Mouse (Mus musculus) lung, postnatal 0 days (tissue): ENCODE data around the gene Jph2. TPM values are rescaled to one million over a fixed set of nuclear protein-coding genes. Genes with fewer than 3 reads are reported as not detected.
A peak's percentile ranks its signal among the peaks of the same experiment; 100 is the strongest.

ENCODE experiments used
- ATAC-seq: fragments of 200-750 bp; cut with Nextera tagmentation; 2 replicates; pipeline ENCODE4 v1.8.0; 2017; ENCODE audit warnings: moderate library complexity
- DNase-seq: peaks from one replicate; pipeline ENCODE4 v3.0.0-alpha.2; 2016; ENCODE audit warnings: low spot score
- H3K27ac ChIP-seq: fragments of 300-500 bp; sonication (generic); 2 replicates; pipeline ENCODE4 v1.5.1; 2014; ENCODE audit warnings: antibody characterized with exemption, mild to moderate bottlenecking, low read length, mixed read lengths
- H3K27me3 ChIP-seq: fragments of 300-500 bp; sonication (generic); replicated peaks from 2 replicates; pipeline ENCODE4 v1.6.1; 2014; ENCODE audit warnings: low read length, mixed read lengths; ENCODE audit not compliant: insufficient read depth
- H3K36me3 ChIP-seq: fragments of 300-500 bp; sonication (generic); 2 replicates; pipeline ENCODE4 v1.6.1; 2014; ENCODE audit warnings: low read length, mixed read lengths; ENCODE audit not compliant: insufficient read depth
- H3K4me1 ChIP-seq: fragments of 300-500 bp; sonication (generic); 2 replicates; pipeline ENCODE4 v1.6.1; 2014; ENCODE audit warnings: antibody characterized with exemption, low read depth, low read length, mixed read lengths; ENCODE audit not compliant: insufficient read depth
- H3K4me2 ChIP-seq: fragments of 300-500 bp; sonication (generic); replicated peaks from 2 replicates; pipeline ENCODE4 v1.6.1; 2014; ENCODE audit warnings: low read depth, mild to moderate bottlenecking, low read length, moderate library complexity, mixed read lengths
- H3K4me3 ChIP-seq: fragments of 300-500 bp; sonication (generic); 2 replicates; pipeline ENCODE4 v1.5.1; 2014; ENCODE audit warnings: low read depth, low read length
- H3K9ac ChIP-seq: fragments of 300-500 bp; sonication (generic); replicated peaks from 2 replicates; pipeline ENCODE4 v1.6.1; 2014; ENCODE audit warnings: low read depth, mild to moderate bottlenecking
- H3K9me3 ChIP-seq: fragments of 300-500 bp; sonication (generic); 2 replicates; pipeline ENCODE4 v1.6.1; 2016; ENCODE audit warnings: low read length, mixed read lengths
- CTCF ChIP-seq: IDR thresholded peaks from 2 replicates; pipeline ENCODE4 v1.5.1; 2016; ENCODE audit warnings: antibody characterized with exemption, mild to moderate bottlenecking
- EP300 ChIP-seq: IDR thresholded peaks from 2 replicates; pipeline ENCODE4 v1.6.1; 2016; ENCODE audit warnings: antibody characterized with exemption, mild to moderate bottlenecking, control low read depth
- WGBS: fragments of 180-500 bp; shearing (Covaris S2); extraction: QIAGEN DNeasy Blood & Tissue Kit; methylation state at CpG from one replicate; pipeline ENCODE4 v1.1.7; 2014; 5-methylcytosine and 5-hydroxymethylcytosine counted together
- polyA plus RNA-seq: library from polyadenylated mRNA; unstranded; fragments of >200 nt; fragmentation: Nextera tagmentation; extraction: Ambion mirVana; gene quantifications from 2 replicates; pipeline ENCODE4 v1.2.1, GENCODE M21; 2015

The Jph2 gene
- polyA plus RNA-seq, 1 experiment from 2014 or later = 4.0 TPM

- WGBS = 2% methylated on average over 17 of the region's 18 CpGs
- H3K4me1 ChIP-seq = no peaks in the 10 kb centered on the region
- peaks cover 14% of the 10 kb centered on the region; the same call in 1 of the 2 replicates for H3K27me3 ChIP-seq
- no peaks in the 10 kb centered on the region for H3K36me3 ChIP-seq
- DNase-seq = no peak
- TF ChIP-seq EP300 = no peak
- no peak for TF ChIP-seq CTCF
- ATAC-seq = no peak
- H3K4me3 ChIP-seq = no peak within 1 kb of the TSS
- H3K9me3 ChIP-seq = no peaks in the 10 kb centered on the region
- no peak within 1 kb of the TSS for H3K27ac ChIP-seq
- no peak within 1 kb of the TSS for H3K9ac ChIP-seq
- peak within 1 kb of the TSS; percentile 28; the same call in 1 of the 2 replicates for H3K4me2 ChIP-seq
Measured at GRCm38 (mm10) chr2:163438246-163438618, 40.4 kb upstream of the Jph2 start, which contains the start of gene Gdap1l1. Gene Gdap1l1, plus strand, starts transcription at chr2:163438476.

- WGBS = 46% methylated on average over 4 of the region's 4 CpGs
- Histone ChIP-seq H3K27ac (no peak overlapping the region), H3K4me3 (no peak overlapping the region), H3K27me3 (peaks cover 14% of the 10 kb centered on the region; the same call in 1 of the 2 replicates), H3K4me1 (no peaks in the 10 kb centered on the region), H3K4me2 (no peak overlapping the region), H3K9me3 (no peaks in the 10 kb centered on the region), H3K9ac (no peak overlapping the region), H3K36me3 (no peaks in the 10 kb centered on the region)
- no peak for DNase-seq
- ATAC-seq = no peak
- TF ChIP-seq CTCF (no peak), EP300 (no peak)
Measured at GRCm38 (mm10) chr2:163437800-163438199, 40.0 kb upstream of the Jph2 start.

GRCm38 (mm10) chr2:163433971-163434370 lies 36.2 kb upstream of the Jph2 start:
- H3K27ac ChIP-seq = no peak overlapping the region
- no peak overlapping the region for H3K4me2 ChIP-seq
- no peaks in the 10 kb centered on the region for H3K36me3 ChIP-seq
- TF ChIP-seq EP300 (no peak), CTCF (no peak)
- H3K9ac ChIP-seq = no peak overlapping the region
- H3K27me3 ChIP-seq = peaks cover 13% of the 10 kb centered on the region; the same call in 1 of the 2 replicates
- 17% methylated on average over 4 of the region's 4 CpGs for WGBS
- no peak overlapping the region for H3K4me3 ChIP-seq
- DNase-seq (no peak), ATAC-seq (no peak)
- H3K9me3 ChIP-seq = no peaks in the 10 kb centered on the region
- H3K4me1 ChIP-seq = no peaks in the 10 kb centered on the region

GRCm38 (mm10) chr2:163431289-163431688 lies 33.5 kb upstream of the Jph2 start:
- 67% methylated on average over 9 of the region's 9 CpGs for WGBS
- no peak overlapping the region for H3K9ac ChIP-seq
- TF ChIP-seq CTCF (no peak), EP300 (no peak)

GRCm38 (mm10) chr2:163428346-163429011 lies 30.7 kb upstream of the Jph2 start:
- H3K36me3 ChIP-seq = no peaks in the 10 kb centered on the region
- WGBS = 23% methylated on average over 4 of the region's 4 CpGs
- DNase-seq (peak; percentile 70), ATAC-seq (peak; percentile 72)
- no peak overlapping the region for H3K27ac ChIP-seq
- no peak overlapping the region for H3K4me2 ChIP-seq
- H3K4me1 ChIP-seq = no peaks in the 10 kb centered on the region
- H3K27me3 ChIP-seq = no peaks in the 10 kb centered on the region
- no peaks in the 10 kb centered on the region for H3K9me3 ChIP-seq
- H3K4me3 ChIP-seq = no peak overlapping the region
- TF ChIP-seq EP300 = no peak
- TF ChIP-seq CTCF = no peak
- H3K9ac ChIP-seq = no peak overlapping the region

More at GRCm38 (mm10) chr2:163431289-163431688, 33.5 kb upstream of the Jph2 start:
- H3K4me3 ChIP-seq = no peak overlapping the region
- H3K9me3 ChIP-seq = no peaks in the 10 kb centered on the region
- DNase-seq = peak; percentile 13
- H3K27ac ChIP-seq = no peak overlapping the region
- H3K4me1 ChIP-seq = no peaks in the 10 kb centered on the region
- H3K36me3 ChIP-seq = no peaks in the 10 kb centered on the region
- H3K4me2 ChIP-seq = no peak overlapping the region
- no peak for ATAC-seq
- H3K27me3 ChIP-seq = no peaks in the 10 kb centered on the region

- WGBS = 74% methylated on average over 6 of the region's 6 CpGs
- peaks cover 4% of the 10 kb centered on the region; the same call in 1 of the 2 replicates for H3K4me1 ChIP-seq
Measured at GRCm38 (mm10) chr2:163424597-163424996, 26.8 kb upstream of the Jph2 start, which contains the start of gene Oser1. Gene Oser1, minus strand, starts transcription at chr2:163424697.

More at GRCm38 (mm10) chr2:163424597-163424996, 26.8 kb upstream of the Jph2 start, which contains the start of gene Oser1:
- Histone ChIP-seq H3K9me3 (no peaks in the 10 kb centered on the region), H3K4me2 (no peak within 1 kb of the TSS), H3K36me3 (no peaks in the 10 kb centered on the region), H3K27ac (no peak within 1 kb of the TSS), H3K27me3 (no peaks in the 10 kb centered on the region), H3K9ac (no peak within 1 kb of the TSS), H3K4me3 (no peak within 1 kb of the TSS)
- TF ChIP-seq EP300 (no peak), CTCF (no peak)
- DNase-seq (no peak), ATAC-seq (no peak)
